In the genomic region with DNA sequence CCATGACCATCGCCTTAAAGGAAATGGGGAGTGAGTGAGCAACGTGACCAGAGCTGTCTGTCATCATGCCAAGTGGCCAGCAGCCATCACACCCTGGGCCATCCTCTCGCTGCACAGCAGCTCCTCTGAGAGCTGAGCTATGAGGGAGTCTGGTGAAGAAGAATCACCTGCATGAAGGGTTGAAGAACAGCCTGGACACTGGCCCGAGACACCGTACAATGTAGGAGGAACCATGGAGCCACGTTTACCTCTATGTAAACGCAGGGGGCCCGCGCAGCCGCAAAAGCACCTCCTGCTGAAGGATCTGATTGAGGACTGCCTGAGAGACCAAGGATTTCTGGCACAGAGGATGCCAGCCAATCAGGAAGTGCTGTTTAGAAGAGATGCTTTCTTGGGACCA, we compare ENCODE assay signal across 22 mouse cellular contexts.
DNase-seq lines count a peak whose midpoint lies in the region; ATAC-seq and TF ChIP-seq lines count a peak whose summit lies in the region.
"Had no signal": no experiment of that assay in that cellular context is flagged by ENCODE, and none has a peak within 500 bp of the region (broad histone marks: within the 10 kb centered on the region; RNA-seq: fewer than 3 reads in every experiment).

No protein-coding gene starts in this region.

- H3K27ac ChIP-seq in hindbrain, postnatal 0 days: no peak overlapping the region
- H3K27ac ChIP-seq in hindbrain, embryonic 12.5 days: no peak overlapping the region
- H3K27ac ChIP-seq: embryonic facial prominence, embryonic 15.5 days; hindbrain, embryonic 13.5 days; kidney, embryonic 15.5 days; midbrain, embryonic 13.5 days; neural tube, embryonic 13.5 days had no signal

- H3K4me1 ChIP-seq in hindbrain, postnatal 0 days (ENCODE audit: insufficient read depth, low read length): no peaks in the 10 kb centered on the region
- H3K4me1 ChIP-seq in hindbrain, embryonic 12.5 days: no peaks in the 10 kb centered on the region
- H3K4me1 ChIP-seq: embryonic facial prominence, embryonic 15.5 days; heart, embryonic 12.5 days; midbrain, embryonic 13.5 days; neural tube, embryonic 13.5 days had no signal

- no peak overlapping the region for H3K9ac ChIP-seq in hindbrain, postnatal 0 days (replicated peaks; ENCODE audit: low read length)
- H3K9ac ChIP-seq in hindbrain, embryonic 12.5 days: no peak overlapping the region
- H3K9ac ChIP-seq: embryonic facial prominence, embryonic 15.5 days; heart, embryonic 12.5 days; hindbrain, embryonic 13.5 days; kidney, embryonic 15.5 days; liver, postnatal 0 days; midbrain, embryonic 13.5 days; neural tube, embryonic 13.5 days had no signal

- H3K4me3 ChIP-seq in hindbrain, postnatal 0 days (ENCODE audit: low read length): no peak overlapping the region
- H3K4me3 ChIP-seq in hindbrain, embryonic 12.5 days: no peak overlapping the region
- H3K4me3 ChIP-seq: embryonic facial prominence, embryonic 15.5 days; heart, embryonic 12.5 days; hindbrain, embryonic 13.5 days; kidney, embryonic 15.5 days; midbrain, embryonic 13.5 days; neural tube, embryonic 13.5 days had no signal

- 59% methylated on average over 10 of the region's 10 CpGs for WGBS in hindbrain, postnatal 0 days
- WGBS in hindbrain, embryonic 12.5 days: 77% methylated on average over 10 of the region's 10 CpGs

- no peak for ATAC-seq in hindbrain, postnatal 0 days
- ATAC-seq in hindbrain, embryonic 12.5 days (ENCODE audit: low FRiP score): no peak
- ATAC-seq: forebrain, embryonic 16.5 days; liver, postnatal 0 days; midbrain, embryonic 13.5 days; Patski had no signal

- no peaks in the 10 kb centered on the region for H3K27me3 ChIP-seq in hindbrain, postnatal 0 days (ENCODE audit: insufficient read depth, low read length)
- H3K27me3 ChIP-seq in hindbrain, embryonic 12.5 days: no peaks in the 10 kb centered on the region
- H3K27me3 ChIP-seq: embryonic facial prominence, embryonic 15.5 days; heart, embryonic 12.5 days; hindbrain, embryonic 13.5 days; kidney, embryonic 15.5 days; midbrain, embryonic 13.5 days; neural tube, embryonic 13.5 days had no signal

- no peaks in the 10 kb centered on the region for H3K9me3 ChIP-seq in hindbrain, postnatal 0 days (ENCODE audit: low read length)
- H3K9me3 ChIP-seq in hindbrain, embryonic 12.5 days (replicated peaks): no peaks in the 10 kb centered on the region
- H3K9me3 ChIP-seq: embryonic facial prominence, embryonic 15.5 days; hindbrain, embryonic 13.5 days; kidney, embryonic 15.5 days; midbrain, embryonic 13.5 days; neural tube, embryonic 13.5 days had no signal

- H3K4me2 ChIP-seq in hindbrain, postnatal 0 days (ENCODE audit: low read depth, low read length): no peak overlapping the region
- no peak overlapping the region for H3K4me2 ChIP-seq in hindbrain, embryonic 12.5 days (replicated peaks)
- H3K4me2 ChIP-seq: embryonic facial prominence, embryonic 15.5 days; heart, embryonic 12.5 days; hindbrain, embryonic 13.5 days; kidney, embryonic 15.5 days; midbrain, embryonic 13.5 days; neural tube, embryonic 13.5 days had no signal

- no peaks in the 10 kb centered on the region for H3K36me3 ChIP-seq in hindbrain, postnatal 0 days (ENCODE audit: insufficient read depth, low read length)
- H3K36me3 ChIP-seq in hindbrain, embryonic 12.5 days: no peaks in the 10 kb centered on the region
- H3K36me3 ChIP-seq: embryonic facial prominence, embryonic 15.5 days; heart, embryonic 12.5 days; hindbrain, embryonic 13.5 days; kidney, embryonic 15.5 days; midbrain, embryonic 13.5 days; neural tube, embryonic 13.5 days had no signal

- DNase-seq in hindbrain, postnatal 0 days (ENCODE audit: low spot score): peak; percentile 11
- DNase-seq in MN1 (ENCODE audit: low spot score): peak; percentile 69
- peak; percentile 70 for DNase-seq in cerebellum, adult 11-12 months
- peak; percentile 81 to 85 for DNase-seq in cerebellum, postnatal 14 days
- no peak for DNase-seq in yolk sac, embryonic 10.5 days (ENCODE audit: low spot score)
- no peak for DNase-seq in urinary bladder, postnatal 10 days (ENCODE audit: low spot score)
- DNase-seq in retina, embryonic 14.5 days (ENCODE audit: low spot score): no peak
- DNase-seq: B cell, adult 2 months; gastrocnemius, postnatal 36 days; heart, postnatal 14 days; liver, postnatal 0 days; lung, postnatal 10 days; thymus, postnatal 36 days had no signal

- no peak for TF ChIP-seq CTCF in hindbrain, postnatal 0 days (IDR thresholded peaks at IDR 0.05; ENCODE audit: low read depth)

Comparison
In these comparisons a context has a peak if more than half of its experiments do, and no peak if none do; other contexts are left out.
1. DNase-seq: peak in hindbrain, postnatal 0 days (single experiment), MN1 (single experiment), cerebellum, adult 11-12 months (single experiment) and cerebellum, postnatal 14 days (2 of 2); none in yolk sac, embryonic 10.5 days (single experiment), urinary bladder, postnatal 10 days (single experiment) and retina, embryonic 14.5 days (single experiment).